Mouse (Mus musculus) limb, embryonic 14.5 days (tissue): ENCODE results near the gene Cep85l. TPM values are rescaled to one million over a fixed set of nuclear protein-coding genes. Genes with fewer than 3 reads are reported as not detected.

Experiments used
- ATAC-seq: fragments of 200-750 bp; cut with Nextera tagmentation; 2 replicates; pipeline ENCODE4 v1.8.0; 2017; ENCODE audit warnings: low read depth, moderate number of reproducible peaks, moderate TSS enrichment; ENCODE audit not compliant: low FRiP score
- DNase-seq: peaks from one replicate; pipeline ENCODE4 v3.0.0-alpha.2; 2015; ENCODE audit warnings: low spot score
- H3K27ac ChIP-seq: fragments of 300-500 bp; sonication (generic); replicated peaks from 2 replicates; pipeline ENCODE4 v1.5.1; 2014; ENCODE audit warnings: low read depth, mild to moderate bottlenecking, low read length, moderate library complexity, mixed read lengths
- H3K27me3 ChIP-seq: fragments of 300-500 bp; sonication (generic); 2 replicates; pipeline ENCODE4 v1.6.1; 2014; ENCODE audit warnings: low read length, mixed read lengths; ENCODE audit not compliant: control insufficient read depth, insufficient read depth
- H3K36me3 ChIP-seq: fragments of 300-500 bp; sonication (generic); 2 replicates; pipeline ENCODE4 v1.6.1; 2014; ENCODE audit warnings: mild to moderate bottlenecking, low read length, moderate library complexity, mixed read lengths; ENCODE audit not compliant: control insufficient read depth, insufficient read depth
- H3K4me1 ChIP-seq: fragments of 300-500 bp; sonication (generic); 2 replicates; pipeline ENCODE4 v1.6.1; 2014; ENCODE audit warnings: antibody characterized with exemption, low read length, mixed read lengths; ENCODE audit not compliant: control insufficient read depth, insufficient read depth
- H3K4me2 ChIP-seq: fragments of 300-500 bp; sonication (generic); replicated peaks from 2 replicates; pipeline ENCODE4 v1.6.1; 2014; ENCODE audit warnings: low read depth, mild to moderate bottlenecking, low read length, moderate library complexity; ENCODE audit not compliant: severe bottlenecking
- H3K4me3 ChIP-seq: fragments of 300-500 bp; sonication (generic); replicated peaks from 2 replicates; pipeline ENCODE4 v1.5.1; 2014; ENCODE audit warnings: low read length
- H3K9ac ChIP-seq: fragments of 300-500 bp; sonication (generic); 2 replicates; pipeline ENCODE4 v1.6.1; 2014; ENCODE audit warnings: mild to moderate bottlenecking, low read depth, low read length, moderate library complexity; ENCODE audit not compliant: severe bottlenecking
- H3K9me3 ChIP-seq: fragments of 300-500 bp; sonication (generic); 2 replicates; pipeline ENCODE4 v1.6.1; 2016; ENCODE audit warnings: low read length; ENCODE audit not compliant: control insufficient read depth
- POLR2A ChIP-seq: fragments of 200-500 bp; IDR thresholded peaks from 2 replicates; pipeline ENCODE4 v1.8.0; 2012; ENCODE audit warnings: inconsistent platforms, mild to moderate bottlenecking, moderate library complexity, borderline replicate concordance; ENCODE audit not compliant: insufficient read depth, insufficient read length; ENCODE audit errors: extremely low read depth
- WGBS: fragments of 180-500 bp; shearing (Covaris S2); extraction: QIAGEN DNeasy Blood & Tissue Kit; methylation state at CpG from one replicate; pipeline ENCODE4 v1.1.7; 2014; 5-methylcytosine and 5-hydroxymethylcytosine counted together
- polyA plus RNA-seq, 2 experiments: library from polyadenylated mRNA; depleted of rRNA in 1 of 2; stranded (reverse) in 1 of 2; unstranded in 1 of 2; fragments of >200 nt; fragmentation: Nextera tagmentation in 1 of 2; extraction: Ambion mirVana in 1 of 2; gene quantifications; 2 replicates each; pipeline versions ENCODE4 v1.2.1 to v1.2.3; 2012 to 2014

Gene Cep85l
- polyA plus RNA-seq, 2 experiments: 8.1 to 9.9 TPM

DNA sequence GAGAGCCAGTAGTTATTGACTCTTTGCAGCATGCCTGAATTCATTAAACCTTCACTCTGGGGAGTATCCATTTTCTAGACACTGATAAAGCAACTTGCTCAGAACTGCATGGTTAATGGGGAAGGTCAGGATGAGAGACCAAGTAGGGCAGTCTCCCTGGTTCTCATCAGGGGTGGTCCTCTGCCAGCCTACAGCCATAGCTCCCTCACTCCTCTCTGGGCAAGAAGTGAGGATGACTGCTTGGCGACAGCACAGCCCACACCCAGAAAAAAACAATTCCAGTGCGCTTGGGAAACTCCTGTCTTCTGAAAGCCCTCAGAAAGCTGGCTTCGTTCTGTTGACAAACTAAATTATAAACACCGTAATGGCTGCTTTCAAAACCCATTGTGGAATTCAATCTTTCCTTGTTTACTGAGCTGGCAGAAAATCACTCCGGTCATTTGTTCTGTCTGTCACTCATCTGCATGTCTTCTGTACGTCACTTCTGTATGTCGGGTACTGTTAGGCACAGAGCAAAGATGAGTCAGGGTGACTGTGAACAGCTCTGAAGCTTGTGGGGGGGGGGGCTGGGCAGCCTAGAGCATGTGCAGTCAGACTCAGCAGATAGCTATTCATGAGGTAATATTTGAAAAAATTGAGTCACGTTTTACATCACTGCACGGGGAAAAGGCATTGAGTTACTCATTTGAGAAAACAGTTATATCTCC, 15.3 kb upstream of the Cep85l start:
- H3K4me3 ChIP-seq: no peak overlapping the region
- H3K36me3 ChIP-seq: no peaks in the 10 kb centered on the region
- no peak for TF ChIP-seq POLR2A
- H3K27ac ChIP-seq: no peak overlapping the region
- peaks cover 17% of the 10 kb centered on the region for H3K4me1 ChIP-seq
- no peaks in the 10 kb centered on the region for H3K9me3 ChIP-seq
- H3K4me2 ChIP-seq: no peak overlapping the region
- no peaks in the 10 kb centered on the region for H3K27me3 ChIP-seq
- H3K9ac ChIP-seq: no peak overlapping the region
- 79% methylated on average over 9 of the region's 9 CpGs for WGBS
- ATAC-seq (no peak), DNase-seq (no peak)

DNA sequence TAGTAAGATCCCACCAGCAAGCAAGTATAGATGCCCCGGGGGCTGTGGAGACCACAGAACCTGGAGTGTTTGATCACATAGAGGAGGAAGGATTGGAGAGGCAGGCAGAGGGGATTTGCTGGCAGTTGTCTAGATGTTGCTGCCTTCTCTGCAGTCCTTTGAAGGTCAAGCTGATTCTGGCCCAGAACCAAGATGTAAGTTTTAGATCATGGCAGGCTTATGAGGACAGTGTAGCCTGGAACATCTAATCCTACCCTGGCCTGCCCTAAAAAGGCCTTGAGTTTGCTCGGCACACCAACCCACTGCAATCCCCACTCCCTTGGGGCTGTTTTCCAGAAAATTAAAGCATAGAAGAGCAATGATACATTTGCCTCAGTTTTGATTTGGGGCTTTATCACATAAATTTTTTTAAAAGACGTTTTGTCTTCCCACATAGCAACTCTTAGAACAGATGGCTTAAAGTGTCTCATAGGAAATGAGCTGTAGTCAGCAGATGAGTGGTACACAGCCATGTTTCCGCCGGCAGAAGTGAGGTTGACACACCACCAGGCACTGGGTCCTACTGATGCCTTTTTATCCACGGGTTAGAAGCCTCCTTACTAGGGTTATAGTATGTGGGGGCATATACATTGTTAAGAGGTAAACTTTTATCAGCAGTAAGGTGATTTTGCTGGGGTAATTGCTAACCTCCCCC, 8.6 kb upstream of the Cep85l start:
- 60% methylated on average over 6 of the region's 6 CpGs for WGBS
- Histone ChIP-seq H3K4me3 (no peak overlapping the region), H3K27ac (no peak overlapping the region), H3K4me2 (no peak overlapping the region), H3K9ac (no peak overlapping the region), H3K4me1 (no peaks in the 10 kb centered on the region), H3K27me3 (no peaks in the 10 kb centered on the region), H3K9me3 (no peaks in the 10 kb centered on the region), H3K36me3 (no peaks in the 10 kb centered on the region)
- no peak for TF ChIP-seq POLR2A
- ATAC-seq (no peak), DNase-seq (no peak)

DNA sequence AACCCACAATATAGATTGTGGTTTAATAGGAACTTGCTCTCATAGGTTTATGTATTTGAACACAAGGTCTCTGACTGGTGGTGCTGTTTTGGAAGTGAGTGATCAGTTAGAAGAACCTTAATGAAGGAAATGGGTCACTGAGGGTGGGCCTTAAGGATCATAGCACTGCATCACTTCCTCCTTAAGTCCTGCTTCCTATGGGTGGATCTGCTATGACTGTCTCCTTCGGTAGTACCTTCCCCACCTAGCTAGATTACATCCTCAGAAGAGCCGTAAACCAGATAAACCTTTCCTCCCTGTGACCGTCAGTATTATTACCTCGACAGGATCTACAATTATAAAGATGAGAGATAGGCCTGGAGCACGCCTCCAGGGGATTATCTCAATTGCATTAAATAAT, 5.7 kb upstream of the Cep85l start:
- 71% methylated on average over 5 of the region's 5 CpGs for WGBS
- no peak overlapping the region for H3K27ac ChIP-seq
- no peaks in the 10 kb centered on the region for H3K9me3 ChIP-seq
- H3K36me3 ChIP-seq: no peaks in the 10 kb centered on the region
- H3K9ac ChIP-seq: no peak overlapping the region
- no peak overlapping the region for H3K4me2 ChIP-seq
- H3K27me3 ChIP-seq: no peaks in the 10 kb centered on the region
- H3K4me1 ChIP-seq: no peaks in the 10 kb centered on the region
- DNase-seq: no peak
- ATAC-seq: no peak
- no peak for TF ChIP-seq POLR2A
- no peak overlapping the region for H3K4me3 ChIP-seq

DNA sequence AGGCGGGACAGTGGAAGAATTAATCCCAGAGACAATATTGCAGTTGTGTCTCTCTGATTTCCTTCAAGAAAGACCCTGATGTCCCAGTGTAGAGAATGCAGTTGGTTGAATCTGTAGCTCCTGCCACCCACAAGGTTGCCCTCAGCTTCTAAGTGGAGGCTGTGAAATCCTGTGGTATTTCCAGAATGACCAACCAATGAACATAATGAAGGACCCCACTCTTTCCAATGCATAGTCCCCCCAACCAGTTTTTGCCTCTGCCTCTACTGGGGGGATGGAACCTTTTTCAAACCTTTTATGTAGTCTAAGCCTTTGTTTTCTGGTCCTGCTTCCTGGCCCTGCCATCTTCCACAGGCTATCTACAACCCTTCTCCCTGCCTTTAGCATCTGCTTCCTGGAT, 5.1 kb upstream of the Cep85l start:
- Histone ChIP-seq H3K4me1 (0 out of 2 replicates have a peak, but pooled peaks cover 3% of the 10 kb centered on the region), H3K27ac (no peak overlapping the region), H3K9me3 (no peaks in the 10 kb centered on the region), H3K9ac (no peak overlapping the region), H3K36me3 (no peaks in the 10 kb centered on the region), H3K27me3 (no peaks in the 10 kb centered on the region), H3K4me2 (no peak overlapping the region), H3K4me3 (no peak overlapping the region)
- ATAC-seq: no peak
- no peak for TF ChIP-seq POLR2A
- DNase-seq: no peak
- 91% methylated on average over 1 of the region's 1 CpGs for WGBS

DNA sequence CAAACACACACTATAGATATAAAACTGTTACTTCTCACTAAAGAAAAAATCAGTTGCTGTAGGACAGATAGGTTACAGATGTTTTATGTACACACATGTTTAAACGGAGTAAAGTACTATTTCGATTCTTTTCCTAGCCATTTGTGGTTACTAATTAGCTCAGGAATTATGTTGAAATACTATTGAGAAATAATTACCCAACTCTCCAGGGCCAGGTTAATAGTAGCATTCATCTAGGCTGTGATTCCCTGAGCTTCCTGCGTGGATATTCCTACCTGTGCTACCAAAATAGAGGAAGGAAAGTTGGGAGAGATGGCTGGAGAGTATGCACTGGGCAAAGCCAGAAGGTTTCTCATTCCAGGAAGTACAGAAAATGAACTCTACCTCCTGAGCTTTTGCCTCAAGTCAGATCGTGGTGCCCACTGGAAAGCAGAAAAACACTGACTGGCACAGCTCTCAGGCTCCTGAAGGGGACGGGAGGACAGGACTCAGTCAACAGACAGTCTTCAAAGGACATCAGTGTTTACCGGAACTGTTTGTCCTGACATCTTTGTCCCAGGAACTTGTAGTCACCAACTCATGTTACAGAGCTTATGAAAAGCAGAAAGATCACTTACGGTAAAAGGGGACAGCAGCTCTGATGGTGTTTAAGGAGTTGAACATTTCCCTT, 3.1 kb upstream of the Cep85l start:
- no peak for ATAC-seq
- no peak overlapping the region for H3K4me2 ChIP-seq
- no peaks in the 10 kb centered on the region for H3K36me3 ChIP-seq
- H3K4me3 ChIP-seq: no peak overlapping the region
- H3K4me1 ChIP-seq: peaks cover 9% of the 10 kb centered on the region
- H3K9me3 ChIP-seq: no peaks in the 10 kb centered on the region
- 59% methylated on average over 7 of the region's 7 CpGs for WGBS
- no peak for TF ChIP-seq POLR2A
- no peak overlapping the region for H3K9ac ChIP-seq
- H3K27me3 ChIP-seq: no peaks in the 10 kb centered on the region
- no peak overlapping the region for H3K27ac ChIP-seq
- no peak for DNase-seq
